Mouse (Mus musculus): Measurements from ENCODE around the gene Ift140.
"Not testable (repeated sequence)": the region's sequence is repeated elsewhere in the genome, so short reads cannot be mapped to it uniquely, and the experiment has no call there.

Gene Ift140

GRCm38 (mm10) chr17:25115664-25116432, 100.0 kb downstream of the Ift140 start, which contains the start of gene Telo2:
Gene Telo2 (minus strand): TSS chr17:25115967.
- DNase-seq (ENCODE audit: extremely low read depth, low read depth), result peak; percentile 81

DNA sequence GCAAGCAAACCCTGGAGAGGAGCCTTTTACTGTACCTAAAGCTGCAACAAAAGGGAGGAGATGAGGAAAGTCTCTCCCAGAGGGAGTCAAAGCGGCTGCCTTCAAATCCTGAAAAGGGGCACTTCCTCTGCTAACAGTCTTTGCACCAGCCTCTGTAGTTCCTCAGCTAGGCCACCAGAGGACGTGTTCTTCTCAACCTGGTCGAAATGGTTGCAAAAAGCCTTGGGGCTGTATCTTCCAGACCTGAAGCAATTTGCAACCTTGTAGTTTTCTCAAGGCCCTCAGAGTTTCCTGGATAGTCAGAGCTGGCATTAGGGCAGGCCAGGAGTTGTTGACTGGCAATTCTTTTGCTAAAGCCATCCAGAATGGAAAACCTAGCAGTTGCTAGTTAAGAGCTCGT, 101.4 kb downstream of the Ift140 start:
- peak; percentile 60 for DNase-seq (ENCODE audit: extremely low read depth, low read depth)

DNA sequence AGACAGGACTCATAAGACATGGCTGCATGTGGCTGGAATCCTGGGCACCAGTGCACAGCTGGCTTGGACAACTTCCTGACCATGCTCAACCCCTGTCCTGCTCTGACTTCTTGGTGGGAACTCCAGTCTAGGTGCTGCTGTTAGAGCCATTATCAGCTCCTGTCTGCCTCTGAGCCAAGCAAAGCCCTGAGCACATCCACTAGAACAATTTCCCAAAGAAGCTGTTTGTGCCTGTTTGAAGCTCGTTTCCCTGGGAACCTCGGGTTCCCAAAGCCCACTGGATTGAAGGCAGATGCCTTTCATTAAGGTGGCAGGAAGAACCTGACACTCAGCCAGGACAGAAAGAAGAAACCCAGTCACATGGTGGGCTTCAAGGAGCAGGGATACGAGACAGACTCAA, 104.5 kb downstream of the Ift140 start, which contains the start of gene Ptx4:
Gene Ptx4, plus strand, starts transcription at position 355 of the 400 bp plus-strand sequence.
- DNase-seq (ENCODE audit: extremely low read depth, low read depth), result no peak

- DNase-seq (ENCODE audit: extremely low read depth, low read depth), result no peak
Measured at GRCm38 (mm10) chr17:25123979-25124378, 108.1 kb downstream of the Ift140 start.

GRCm38 (mm10) chr17:25125442-25126060, 109.7 kb downstream of the Ift140 start:
- DNase-seq (ENCODE audit: extremely low read depth, low read depth), result not testable (repeated sequence)

- no peak for DNase-seq (ENCODE audit: extremely low read depth, low read depth)
Measured at GRCm38 (mm10) chr17:25127079-25127478, 111.2 kb downstream of the Ift140 start.

DNA sequence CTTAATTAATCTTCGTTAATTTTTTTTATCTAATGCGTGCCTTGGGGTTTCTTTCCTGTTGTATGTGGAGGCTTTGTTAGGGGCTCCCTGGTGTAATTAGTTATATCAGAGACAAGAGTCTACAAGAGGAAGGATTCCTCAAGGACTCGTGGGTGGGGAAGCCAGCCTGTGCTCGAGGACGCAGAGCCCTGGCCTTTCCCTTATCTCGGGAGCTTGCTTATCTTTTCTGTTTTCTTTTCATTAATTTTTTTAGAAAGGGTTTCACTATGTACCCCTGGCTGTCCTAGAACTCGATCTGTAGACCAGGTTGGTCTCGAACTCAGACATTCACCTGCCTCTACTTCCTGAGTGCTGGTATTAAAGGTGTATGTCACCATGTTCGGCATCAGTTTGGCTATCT, 111.8 kb downstream of the Ift140 start:
- DNase-seq (ENCODE audit: extremely low read depth, low read depth), result no peak

DNA sequence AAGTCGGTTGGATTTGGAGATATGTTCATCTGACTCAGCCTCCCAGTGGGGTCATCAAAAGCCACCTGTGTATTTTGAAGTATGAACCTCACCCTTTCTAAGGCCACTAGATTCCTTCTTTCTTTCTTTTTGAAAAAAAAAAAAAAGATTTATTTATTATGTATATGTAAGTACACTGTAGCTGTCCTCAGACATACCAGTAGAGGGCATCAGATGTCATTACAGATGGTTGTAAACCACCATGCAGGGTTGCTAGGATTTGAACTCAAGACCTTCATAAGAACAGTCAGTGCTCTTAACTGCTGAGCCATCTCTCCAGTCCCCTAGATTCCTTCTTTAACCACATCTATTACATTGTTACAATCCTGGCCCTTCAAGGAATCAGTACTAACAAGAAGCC, 114.2 kb downstream of the Ift140 start:
- DNase-seq (ENCODE audit: extremely low read depth, low read depth), result no peak

GRCm38 (mm10) chr17:25133275-25133698, 117.4 kb downstream of the Ift140 start, which contains the start of gene Clcn7:
Gene Clcn7 (plus strand): TSS chr17:25133391.
- peak; percentile 67 for DNase-seq (ENCODE audit: extremely low read depth, low read depth)

- no peak for DNase-seq (ENCODE audit: extremely low read depth, low read depth)
Measured at GRCm38 (mm10) chr17:25135622-25136021, 119.7 kb downstream of the Ift140 start.

GRCm38 (mm10) chr17:25138803-25139202, 122.9 kb downstream of the Ift140 start:
- no peak for DNase-seq (ENCODE audit: extremely low read depth, low read depth)

DNA sequence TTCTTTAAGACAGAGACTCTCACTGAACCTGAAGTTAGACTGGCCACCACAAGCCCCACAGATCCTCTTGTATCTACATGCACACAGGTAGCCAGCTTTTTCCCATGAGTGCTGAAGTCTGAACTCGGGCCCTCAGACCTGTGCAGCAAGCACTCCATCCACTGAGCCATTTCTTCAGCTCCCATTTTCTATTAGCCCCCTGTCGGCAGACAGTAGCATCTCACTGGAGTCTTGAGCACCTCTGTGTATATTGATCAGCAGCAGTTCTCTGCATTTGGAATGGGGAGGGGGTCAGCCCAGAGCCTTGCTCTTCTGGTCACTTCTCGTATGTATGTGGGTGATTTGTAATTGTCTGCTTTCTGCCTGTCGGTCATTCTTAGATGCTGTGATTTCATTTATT, 124.1 kb downstream of the Ift140 start:
- DNase-seq (ENCODE audit: extremely low read depth, low read depth), result no peak
